Mouse (Mus musculus) Muller cell, postnatal 12 days (primary cell): Measurements from ENCODE around the gene Hoxd4.

Source experiments
- DNase-seq: peaks from one replicate; pipeline ENCODE4 v3.0.0-alpha.2; 2015; ENCODE audit errors: inconsistent ontology term

Hoxd4 gene

DNA sequence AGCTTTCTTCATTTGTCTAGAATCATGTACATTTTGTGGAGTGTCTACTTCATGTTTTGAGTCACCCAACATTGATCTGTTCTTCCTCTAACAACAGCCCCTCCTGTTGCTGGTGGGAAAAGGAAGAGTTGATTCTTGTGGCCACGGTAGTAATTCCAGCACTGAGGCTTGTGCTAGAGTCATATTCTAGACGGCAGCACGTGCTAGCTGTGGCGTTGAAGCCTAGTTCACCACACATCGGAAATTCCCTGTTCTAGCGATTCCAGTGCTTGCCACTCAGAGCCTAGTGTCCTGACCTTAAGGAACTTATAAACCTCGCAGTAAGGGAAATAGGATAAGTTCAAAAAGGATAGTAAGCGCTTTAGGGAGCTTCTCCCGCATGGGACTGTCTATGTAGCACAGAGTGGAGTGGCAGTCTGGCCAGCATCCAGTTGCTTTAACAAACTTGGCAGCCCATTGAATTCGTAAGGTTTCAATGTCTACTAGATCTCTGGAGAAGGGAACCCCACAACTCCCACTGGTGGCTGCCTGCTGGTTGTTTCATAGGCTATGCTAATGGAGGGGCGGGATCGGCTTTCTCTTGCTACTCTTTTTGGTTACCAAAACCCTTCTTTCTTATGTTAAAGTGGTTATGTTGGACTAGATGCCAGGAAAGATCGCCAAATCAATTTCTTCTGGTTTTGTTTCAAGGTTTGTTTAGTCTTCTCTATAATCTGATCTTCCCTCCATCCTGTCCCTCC, 66.0 kb downstream of the Hoxd4 start:
- no peak for DNase-seq
